Mouse (Mus musculus): ENCODE data around the gene Dlgap1. TPM values are rescaled to one million over a fixed set of nuclear protein-coding genes. Genes with fewer than 3 reads are reported as not detected.
A peak's percentile ranks its signal among the peaks of the same experiment; 100 is the strongest.

The Dlgap1 gene
- polyA plus RNA-seq, 1 experiment = 0.06 TPM

DNA sequence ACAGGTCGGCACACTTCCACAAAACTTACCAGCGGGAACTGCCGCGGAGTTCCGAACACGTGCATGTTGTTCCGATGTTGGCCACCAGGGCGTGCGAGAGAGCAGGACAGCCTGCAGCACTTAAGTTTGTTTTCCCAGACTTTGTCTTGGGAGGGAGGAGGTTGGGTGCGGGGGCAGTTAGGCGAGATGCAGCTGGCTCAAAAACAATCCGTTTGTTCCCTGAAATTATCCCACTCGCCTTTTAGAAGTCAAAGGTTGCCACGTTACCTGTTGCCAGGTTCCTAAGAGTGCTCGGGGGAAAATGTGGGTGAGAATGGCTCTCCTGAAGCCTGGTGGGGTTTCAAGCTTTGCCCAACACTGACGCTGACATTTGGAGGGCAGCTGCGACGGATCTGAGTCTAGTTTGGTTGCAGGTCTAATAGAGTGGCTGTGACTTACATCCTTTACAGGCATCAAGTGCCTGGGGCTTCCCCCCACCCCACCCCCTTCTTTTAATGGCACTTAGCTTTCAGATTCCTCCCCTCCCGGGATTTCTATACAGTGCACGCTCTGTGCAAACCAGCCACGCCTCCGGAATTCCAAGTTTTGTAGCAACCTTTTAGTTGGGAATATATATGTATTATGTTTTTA, 786.3 kb downstream of the Dlgap1 start:
- WGBS = 2% methylated on average over 22 of the region's 22 CpGs
- peaks cover 4% of the 10 kb centered on the region; the same call in 1 of the 2 replicates for H3K4me1 ChIP-seq (ENCODE audit: control insufficient read depth, insufficient read depth, insufficient read length)
- 0 out of 2 replicates have a peak overlapping the region, but pooled peaks have one; percentile 10 for H3K4me3 ChIP-seq (ENCODE audit: extremely low read depth, insufficient read depth, insufficient read length)
- H3K27ac ChIP-seq (ENCODE audit: insufficient read depth, low read length) = no peak overlapping the region
- H3K27me3 ChIP-seq (ENCODE audit: control insufficient read depth, insufficient read depth, low read length) = no peaks in the 10 kb centered on the region
- peak; percentile 92 for TF ChIP-seq CTCF (IDR thresholded peaks at IDR 0.05; ENCODE audit: extremely low read depth, insufficient read depth, insufficient read length, insufficient replicate concordance)
- no peak for TF ChIP-seq POLR2A (IDR thresholded peaks at IDR 0.05; ENCODE audit: low read depth, low read length)
- no peaks in the 10 kb centered on the region for H3K36me3 ChIP-seq (ENCODE audit: control insufficient read depth, insufficient read depth, low read length)
- peak in 1 of 2 experiments; percentile 75 for DNase-seq (ENCODE audit: low read depth in 1 of 2, low spot score in 2 of 2)

- Histone ChIP-seq H3K4me1 (ENCODE audit: control insufficient read depth, insufficient read depth, insufficient read length) (peaks cover 4% of the 10 kb centered on the region; the same call in 1 of the 2 replicates), H3K36me3 (ENCODE audit: control insufficient read depth, insufficient read depth, low read length) (no peaks in the 10 kb centered on the region), H3K27me3 (ENCODE audit: control insufficient read depth, insufficient read depth, low read length) (no peaks in the 10 kb centered on the region), H3K27ac (ENCODE audit: insufficient read depth, low read length) (no peak overlapping the region), H3K4me3 (ENCODE audit: extremely low read depth, insufficient read depth, insufficient read length) (no peak overlapping the region)
- DNase-seq (ENCODE audit: low read depth in 1 of 2, low spot score in 2 of 2) = no peak
- TF ChIP-seq POLR2A (IDR thresholded peaks at IDR 0.05; ENCODE audit: low read depth, low read length) = no peak
- no peak for TF ChIP-seq CTCF (IDR thresholded peaks at IDR 0.05; ENCODE audit: extremely low read depth, insufficient read depth, insufficient read length, insufficient replicate concordance)
- WGBS = 5% methylated on average over 14 of the region's 14 CpGs
These were observed 786.9 kb downstream of the Dlgap1 start for GRCm38 (mm10) chr17:70755669-70756263.

DNA sequence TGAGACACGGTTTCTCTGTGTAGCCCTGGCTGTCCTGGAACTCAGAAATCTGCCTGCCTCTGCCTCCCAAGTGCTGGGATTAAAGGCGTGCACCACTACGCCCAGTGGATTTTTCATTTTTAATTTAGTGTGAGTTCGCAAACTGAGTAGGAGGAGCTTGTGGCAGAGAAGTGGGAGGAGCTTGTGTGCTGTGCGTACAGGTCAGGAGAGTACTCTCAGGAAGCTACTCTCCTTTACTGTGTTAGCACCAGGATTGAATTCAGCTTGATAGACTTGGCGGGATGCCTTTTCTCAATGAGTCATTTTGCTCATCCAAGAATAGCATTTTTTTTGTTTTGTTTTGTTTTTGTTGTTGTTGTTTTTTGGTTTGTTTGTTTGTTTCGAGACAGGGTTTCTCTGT, 793.1 kb downstream of the Dlgap1 start:
- no peaks in the 10 kb centered on the region for H3K4me1 ChIP-seq (ENCODE audit: control insufficient read depth, insufficient read depth, insufficient read length)
- no peak overlapping the region for H3K27ac ChIP-seq (ENCODE audit: insufficient read depth, low read length)
- H3K36me3 ChIP-seq (ENCODE audit: control insufficient read depth, insufficient read depth, low read length) = no peaks in the 10 kb centered on the region
- 83% methylated on average over 7 of the region's 7 CpGs for WGBS
- no peak overlapping the region for H3K4me3 ChIP-seq (ENCODE audit: extremely low read depth, insufficient read depth, insufficient read length)
- H3K27me3 ChIP-seq (ENCODE audit: control insufficient read depth, insufficient read depth, low read length) = no peaks in the 10 kb centered on the region
- no peak for DNase-seq (ENCODE audit: low read depth in 1 of 2, low spot score in 2 of 2)
- no peak for TF ChIP-seq POLR2A (IDR thresholded peaks at IDR 0.05; ENCODE audit: low read depth, low read length)

GRCm38 (mm10) chr17:70762634-70763033, 793.8 kb downstream of the Dlgap1 start:
- no peak for TF ChIP-seq POLR2A (IDR thresholded peaks at IDR 0.05; ENCODE audit: low read depth, low read length)
- no peak for TF ChIP-seq CTCF (IDR thresholded peaks at IDR 0.05; ENCODE audit: extremely low read depth, insufficient read depth, insufficient read length, insufficient replicate concordance)
- Histone ChIP-seq H3K4me3 (ENCODE audit: extremely low read depth, insufficient read depth, insufficient read length) (no peak overlapping the region), H3K27ac (ENCODE audit: insufficient read depth, low read length) (no peak overlapping the region), H3K4me1 (ENCODE audit: control insufficient read depth, insufficient read depth, insufficient read length) (no peaks in the 10 kb centered on the region), H3K36me3 (ENCODE audit: control insufficient read depth, insufficient read depth, low read length) (no peaks in the 10 kb centered on the region), H3K27me3 (ENCODE audit: control insufficient read depth, insufficient read depth, low read length) (no peaks in the 10 kb centered on the region)
- DNase-seq (ENCODE audit: low read depth in 1 of 2, low spot score in 2 of 2) = no peak
- WGBS = 72% methylated on average over 10 of the region's 10 CpGs

GRCm38 (mm10) chr17:70765337-70765736, 796.5 kb downstream of the Dlgap1 start:
- WGBS = 95% methylated on average over 9 of the region's 9 CpGs
- H3K4me3 ChIP-seq (ENCODE audit: extremely low read depth, insufficient read depth, insufficient read length) = no peak overlapping the region
- H3K4me1 ChIP-seq (ENCODE audit: control insufficient read depth, insufficient read depth, insufficient read length) = no peaks in the 10 kb centered on the region
- no peaks in the 10 kb centered on the region for H3K36me3 ChIP-seq (ENCODE audit: control insufficient read depth, insufficient read depth, low read length)
- no peak for DNase-seq (ENCODE audit: low read depth in 1 of 2, low spot score in 2 of 2)
- no peak overlapping the region for H3K27ac ChIP-seq (ENCODE audit: insufficient read depth, low read length)
- TF ChIP-seq CTCF (IDR thresholded peaks at IDR 0.05; ENCODE audit: extremely low read depth, insufficient read depth, insufficient read length, insufficient replicate concordance) (no peak), POLR2A (IDR thresholded peaks at IDR 0.05; ENCODE audit: low read depth, low read length) (no peak)
- H3K27me3 ChIP-seq (ENCODE audit: control insufficient read depth, insufficient read depth, low read length) = no peaks in the 10 kb centered on the region

GRCm38 (mm10) chr17:70765976-70766375, 797.1 kb downstream of the Dlgap1 start:
- Histone ChIP-seq H3K27me3 (ENCODE audit: control insufficient read depth, insufficient read depth, low read length) (no peaks in the 10 kb centered on the region), H3K4me3 (ENCODE audit: extremely low read depth, insufficient read depth, insufficient read length) (no peak overlapping the region), H3K27ac (ENCODE audit: insufficient read depth, low read length) (no peak overlapping the region), H3K36me3 (ENCODE audit: control insufficient read depth, insufficient read depth, low read length) (no peaks in the 10 kb centered on the region), H3K4me1 (ENCODE audit: control insufficient read depth, insufficient read depth, insufficient read length) (no peaks in the 10 kb centered on the region)
- 66% methylated on average over 18 of the region's 18 CpGs for WGBS
- TF ChIP-seq CTCF (IDR thresholded peaks at IDR 0.05; ENCODE audit: extremely low read depth, insufficient read depth, insufficient read length, insufficient replicate concordance) (no peak), POLR2A (IDR thresholded peaks at IDR 0.05; ENCODE audit: low read depth, low read length) (no peak)
- no peak for DNase-seq (ENCODE audit: low read depth in 1 of 2, low spot score in 2 of 2)

Data from spleen, adult 2 months (tissue).